Mouse (Mus musculus) embryonic fibroblast, embryonic 13.5 days (primary cell): Measurements from ENCODE around the gene Nhsl1. TPM values are rescaled to one million over a fixed set of nuclear protein-coding genes. Genes with fewer than 3 reads are reported as not detected.

ENCODE experiments used
- H3K27ac ChIP-seq: 2 replicates; pipeline ENCODE4 v1.5.1; 2012; ENCODE audit warnings: low read length, control low read depth, inconsistent platforms; ENCODE audit not compliant: insufficient read depth
- H3K4me1 ChIP-seq: 2 replicates; pipeline ENCODE4 v1.6.1; 2011; ENCODE audit warnings: low read length; ENCODE audit not compliant: control insufficient read depth, insufficient read depth
- H3K4me3 ChIP-seq: 2 replicates; pipeline ENCODE4 v1.5.1; 2011; ENCODE audit warnings: mild to moderate bottlenecking, control low read depth, low read length; ENCODE audit not compliant: insufficient read depth
- CTCF ChIP-seq: IDR thresholded peaks from 2 replicates; pipeline ENCODE4 v1.5.1; 2011; ENCODE audit warnings: mild to moderate bottlenecking, control low read depth, low read length, moderate library complexity, borderline replicate concordance; ENCODE audit not compliant: insufficient read depth
- POLR2A ChIP-seq: IDR thresholded peaks from 2 replicates; pipeline ENCODE4 v1.6.1; 2011; ENCODE audit warnings: low read depth, mild to moderate bottlenecking, control low read depth, low read length, moderate library complexity
- polyA plus RNA-seq: library from polyadenylated mRNA; stranded (reverse); fragments of >200 nt; gene quantifications from 2 replicates; pipeline ENCODE4 v1.2.4, GENCODE M21; 2011; ENCODE audit warnings: low read depth; ENCODE audit not compliant: missing spikeins, insufficient read length

Nhsl1 gene
- polyA plus RNA-seq, 1 experiment: 13.7 TPM

DNA sequence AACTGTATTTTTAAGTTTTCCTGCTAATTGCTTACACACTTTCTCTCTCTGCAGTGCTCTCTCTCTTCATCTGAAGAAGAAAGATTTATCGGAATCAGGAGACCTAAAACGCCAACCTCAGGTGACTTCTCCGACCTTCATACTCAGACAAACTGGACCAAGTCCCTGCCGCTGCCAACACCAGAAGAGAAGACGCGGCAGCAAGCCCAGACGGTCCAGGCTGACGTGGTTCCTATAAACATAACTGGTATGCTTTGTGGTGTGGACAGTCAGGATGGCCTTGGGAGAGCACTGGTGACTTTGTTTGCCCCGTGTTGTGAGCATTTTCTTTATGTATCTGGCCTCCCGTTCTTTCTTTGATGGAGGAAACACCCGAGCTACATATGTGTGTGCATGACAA, 192.7 kb downstream of the Nhsl1 start:
- Histone ChIP-seq H3K27ac (peak overlapping the region; percentile 23; the same call in 1 of the 2 replicates), H3K4me3 (no peak overlapping the region), H3K4me1 (no peaks in the 10 kb centered on the region)
- no peak for TF ChIP-seq POLR2A

DNA sequence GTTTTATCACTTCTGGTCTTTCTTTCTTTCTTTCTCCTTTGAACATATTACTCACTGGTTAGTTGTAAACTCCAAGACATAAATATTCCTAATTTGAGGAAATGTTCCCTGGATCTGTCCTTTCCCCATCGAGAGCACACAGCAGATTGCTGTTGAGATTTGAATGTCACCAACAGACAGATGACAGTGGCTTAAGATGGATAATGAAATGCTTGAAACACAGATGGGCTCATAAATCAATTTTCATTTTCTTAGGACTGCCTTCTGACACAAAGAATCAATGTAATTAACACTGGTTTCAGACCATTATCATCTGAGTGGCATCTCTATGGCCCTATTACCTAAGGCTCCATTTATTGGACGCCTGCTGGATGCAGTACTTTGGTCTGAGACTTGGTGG, 203.8 kb downstream of the Nhsl1 start:
- Histone ChIP-seq H3K27ac (no peak overlapping the region), H3K4me3 (no peak overlapping the region), H3K4me1 (no peaks in the 10 kb centered on the region)
- TF ChIP-seq CTCF (no peak), POLR2A (no peak)

DNA sequence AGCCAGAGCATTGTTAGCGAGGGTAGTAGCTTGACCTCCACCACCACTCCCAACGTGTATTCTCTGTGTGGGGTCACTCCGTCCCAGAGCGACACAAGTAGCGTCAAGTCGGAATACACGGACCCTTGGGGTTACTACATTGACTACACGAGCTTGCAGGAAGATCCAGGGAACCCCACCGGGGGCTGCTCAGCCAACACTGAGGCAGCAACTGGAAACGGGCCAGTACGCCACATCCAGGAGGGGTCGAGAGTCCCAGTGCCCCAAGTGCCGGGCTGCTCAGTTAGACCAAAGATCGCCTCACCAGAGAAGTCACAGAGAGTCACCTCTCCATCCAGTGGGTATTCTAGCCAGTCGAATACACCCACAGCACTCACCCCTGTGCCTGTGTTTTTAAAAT, 206.5 kb downstream of the Nhsl1 start:
- Histone ChIP-seq H3K4me1 (no peaks in the 10 kb centered on the region; the same call in 1 of the 2 replicates), H3K27ac (no peak overlapping the region), H3K4me3 (no peak overlapping the region)
- no peak for TF ChIP-seq CTCF
- TF ChIP-seq POLR2A: no peak

DNA sequence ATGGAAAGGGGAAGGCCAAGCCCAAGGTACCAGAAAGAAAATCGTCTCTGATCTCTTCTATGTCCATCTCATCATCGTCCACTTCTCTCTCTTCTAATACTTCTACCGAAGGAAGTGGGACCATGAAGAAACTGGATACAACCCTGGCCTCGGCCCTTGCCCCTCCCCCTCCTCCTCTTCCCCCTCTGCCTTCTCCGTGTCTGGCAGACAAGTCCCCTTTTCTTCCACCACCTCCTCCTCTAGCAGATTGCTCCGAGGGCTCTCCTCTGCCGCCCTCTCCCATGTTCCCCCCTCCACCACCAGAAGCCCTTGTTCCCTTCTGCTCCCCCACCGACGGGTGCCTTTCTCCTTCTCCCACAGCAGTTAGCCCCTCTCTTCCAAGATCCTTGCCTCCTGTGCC, 206.9 kb downstream of the Nhsl1 start:
- Histone ChIP-seq H3K4me1 (no peaks in the 10 kb centered on the region; the same call in 1 of the 2 replicates), H3K4me3 (no peak overlapping the region), H3K27ac (no peak overlapping the region)
- TF ChIP-seq POLR2A: no peak
- TF ChIP-seq CTCF: no peak

DNA sequence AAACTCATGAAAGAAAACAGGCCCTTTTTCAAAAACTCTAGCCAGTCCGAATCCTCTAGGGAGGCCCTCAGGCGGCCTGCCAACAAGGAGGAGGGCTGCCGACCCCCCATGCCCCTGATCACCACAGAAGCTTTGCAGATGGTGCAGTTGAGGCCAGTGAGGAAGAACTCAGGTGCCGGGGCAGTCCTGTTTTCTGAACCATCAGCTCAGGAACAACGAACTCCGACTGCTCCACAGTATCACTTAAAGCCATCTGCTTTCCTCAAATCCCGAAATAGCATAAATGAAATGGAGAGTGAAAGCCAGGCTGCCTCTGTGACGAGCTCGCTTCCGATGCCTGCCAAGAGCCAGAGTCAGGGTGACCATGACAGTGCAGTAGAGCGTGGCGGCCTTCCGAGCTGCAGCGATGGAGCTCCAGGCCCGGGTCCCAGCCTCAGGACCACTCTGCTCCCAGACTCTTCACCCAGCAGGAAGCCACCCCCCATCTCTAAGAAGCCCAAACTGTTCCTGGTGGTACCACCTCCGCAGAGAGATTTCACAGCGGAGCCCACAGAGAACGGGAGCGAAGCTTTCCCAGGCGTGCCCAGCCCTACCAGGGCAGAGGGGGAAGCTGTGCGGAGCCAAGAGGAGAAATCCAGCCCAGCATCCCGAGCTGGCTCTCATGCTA, 207.5 kb downstream of the Nhsl1 start:
- TF ChIP-seq CTCF (no peak), POLR2A (no peak)
- H3K27ac ChIP-seq: no peak overlapping the region
- no peak overlapping the region for H3K4me3 ChIP-seq
- no peaks in the 10 kb centered on the region; the same call in 1 of the 2 replicates for H3K4me1 ChIP-seq

DNA sequence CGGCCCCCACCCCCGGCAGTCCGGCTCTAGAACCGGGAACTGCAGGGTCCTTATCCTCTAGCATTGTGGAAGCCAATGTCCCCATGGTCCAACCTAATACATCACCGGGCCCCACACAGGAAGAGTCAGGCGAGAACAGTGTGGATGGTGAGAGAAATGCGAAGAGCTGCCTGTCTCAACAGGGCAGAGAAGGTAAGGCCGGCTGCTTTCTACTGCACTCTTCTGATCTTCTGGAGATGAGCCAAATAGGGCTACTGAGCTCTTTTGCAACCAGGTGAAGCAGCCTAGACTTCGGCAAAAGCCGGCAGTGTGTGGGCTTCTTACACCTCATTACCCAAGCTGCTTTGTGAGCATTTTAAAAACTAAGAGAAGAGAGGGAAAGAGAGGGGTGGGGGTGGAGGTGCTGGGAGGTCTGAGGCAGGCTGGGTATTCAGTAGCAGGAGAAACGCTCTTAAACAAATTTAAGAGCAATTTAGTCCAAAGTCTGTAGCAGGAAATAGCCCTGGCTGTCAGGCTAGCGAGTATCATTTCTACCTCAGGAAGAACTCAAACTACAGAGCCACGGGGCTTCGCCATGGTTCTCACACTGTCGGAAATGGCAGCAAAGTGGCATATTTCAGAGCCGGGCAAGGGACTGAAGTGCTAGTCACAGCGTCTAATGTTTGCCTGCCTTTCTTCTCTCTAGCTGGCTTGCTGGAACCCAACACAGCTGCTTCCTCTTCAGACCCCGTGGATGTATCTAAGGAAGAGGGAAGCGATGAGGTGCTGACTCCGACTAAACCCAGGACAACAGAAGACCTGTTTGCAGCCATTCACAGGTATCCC, 208.3 kb downstream of the Nhsl1 start:
- Histone ChIP-seq H3K27ac (no peak overlapping the region), H3K4me1 (no peaks in the 10 kb centered on the region; the same call in 1 of the 2 replicates), H3K4me3 (no peak overlapping the region)
- no peak for TF ChIP-seq POLR2A
- TF ChIP-seq CTCF: no peak

- no peaks in the 10 kb centered on the region; the same call in 1 of the 2 replicates for H3K4me1 ChIP-seq
- TF ChIP-seq CTCF: no peak
- no peak for TF ChIP-seq POLR2A
- no peak overlapping the region for H3K4me3 ChIP-seq
- H3K27ac ChIP-seq: no peak overlapping the region
These were observed 209.0 kb downstream of the Nhsl1 start for GRCm38 (mm10) chr10:18527766-18528165.

DNA sequence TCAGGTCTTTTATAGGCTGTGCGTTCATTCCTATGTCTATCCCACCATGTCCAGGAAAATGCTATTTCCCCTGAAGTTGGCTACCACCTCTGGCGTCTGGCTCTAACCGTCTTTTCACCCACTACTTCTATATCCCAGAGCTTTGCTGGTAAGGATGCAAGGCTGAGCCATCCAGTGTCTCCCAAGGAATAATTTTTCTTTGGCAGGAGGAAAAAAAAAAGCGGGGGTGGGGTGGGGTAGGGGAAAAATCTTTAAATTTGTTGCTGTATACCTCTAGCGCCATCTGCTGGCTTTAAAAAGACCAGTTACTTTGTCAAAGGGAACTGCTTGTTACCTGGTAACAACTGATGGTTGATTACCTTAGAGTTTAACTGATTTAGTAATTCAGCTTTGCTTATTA, 209.7 kb downstream of the Nhsl1 start:
- Histone ChIP-seq H3K27ac (no peak overlapping the region), H3K4me1 (no peaks in the 10 kb centered on the region; the same call in 1 of the 2 replicates), H3K4me3 (no peak overlapping the region)
- no peak for TF ChIP-seq CTCF
- no peak for TF ChIP-seq POLR2A

DNA sequence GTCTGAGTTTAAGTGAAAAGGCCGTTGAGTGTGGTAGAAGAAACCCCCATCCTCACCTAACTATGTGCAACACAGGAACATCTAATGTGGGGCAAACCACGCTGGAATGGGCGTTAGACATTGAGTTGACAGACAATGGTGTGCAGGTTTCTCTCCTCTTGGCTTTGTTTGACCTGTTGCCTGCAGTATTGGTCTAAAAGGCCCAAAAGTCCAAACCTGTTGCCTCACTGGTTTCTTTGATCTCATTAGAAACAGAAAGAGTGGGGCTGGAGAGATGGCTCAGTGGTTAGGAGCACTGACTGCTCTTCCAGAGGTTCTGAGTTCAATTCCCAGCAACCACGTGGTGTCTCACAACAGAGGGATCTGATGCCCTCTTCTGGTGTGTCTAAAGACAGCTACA, 210.4 kb downstream of the Nhsl1 start:
- H3K27ac ChIP-seq: no peak overlapping the region

DNA sequence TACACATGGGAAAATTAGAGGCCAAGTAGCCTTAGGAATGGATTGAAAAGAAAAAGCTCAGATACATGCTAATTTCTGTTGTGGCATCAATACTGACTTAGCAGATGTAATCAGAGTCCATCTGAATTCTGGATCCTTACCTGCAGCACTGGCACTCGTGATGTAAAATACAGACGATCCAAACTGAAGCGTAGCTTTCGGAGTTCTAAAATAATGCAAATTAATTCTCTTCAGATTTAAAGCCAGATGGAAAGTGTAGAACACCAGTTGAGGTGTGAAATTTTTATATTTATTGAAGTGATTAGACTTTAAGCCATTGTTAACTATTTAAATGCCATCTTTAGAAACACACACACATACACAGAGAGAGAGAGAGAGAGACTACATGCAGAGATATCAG, 211.4 kb downstream of the Nhsl1 start:
- TF ChIP-seq POLR2A (no peak), CTCF (no peak)
- Histone ChIP-seq H3K4me1 (no peaks in the 10 kb centered on the region; the same call in 1 of the 2 replicates), H3K4me3 (no peak overlapping the region), H3K27ac (no peak overlapping the region)

More for the DNA sequence above, 210.4 kb downstream of the Nhsl1 start:
- no peak for TF ChIP-seq POLR2A
- no peak for TF ChIP-seq CTCF
- Histone ChIP-seq H3K4me3 (no peak overlapping the region), H3K4me1 (no peaks in the 10 kb centered on the region; the same call in 1 of the 2 replicates)
